Mouse (Mus musculus): ENCODE results near the gene Il21r. TPM values are rescaled to one million over a fixed set of nuclear protein-coding genes. Genes with fewer than 3 reads are reported as not detected.

Gene Il21r
- 0.40 and 0.87 TPM in 2 replicates for polyA plus RNA-seq (2012; rRNA removed)

DNA sequence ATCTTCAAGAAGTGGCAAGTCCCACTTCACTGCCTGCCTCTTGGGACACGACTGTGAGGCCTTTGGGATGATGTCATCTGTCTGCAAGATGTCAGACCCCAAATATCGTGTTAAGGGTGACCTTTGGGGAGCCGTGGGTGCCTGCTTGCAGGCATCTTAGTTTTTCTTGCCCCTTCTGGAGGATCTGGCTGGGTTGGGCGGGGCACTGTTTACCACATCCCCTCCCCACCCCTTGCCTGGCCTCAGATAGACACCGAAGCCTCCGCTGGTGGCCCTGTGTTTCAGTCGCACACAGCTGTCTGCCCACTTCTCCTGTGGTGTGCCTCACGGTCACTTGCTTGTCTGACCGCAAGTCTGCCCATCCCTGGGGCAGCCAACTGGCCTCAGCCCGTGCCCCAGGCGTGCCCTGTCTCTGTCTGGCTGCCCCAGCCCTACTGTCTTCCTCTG, at the start of gene Il21r:
Gene Il21r (plus strand): TSS at position 245 of the 447 bp plus-strand sequence.

Other genes starting within 250 kb of the Il21r start
- 1.8 and 2.0 TPM in 2 replicates for gene Kdm8, start 158.8 kb upstream of the Il21r start, polyA plus RNA-seq (2012; rRNA removed)
- 12.1 and 14.6 TPM in 2 replicates for gene Nsmce1, start 111.8 kb upstream of the Il21r start, polyA plus RNA-seq (2012; rRNA removed)
- gene Il4ra, start 51.3 kb upstream of the Il21r start, polyA plus RNA-seq (2012; rRNA removed), result 11.8 and 14.5 TPM in 2 replicates
- gene Gtf3c1, start 104.4 kb downstream of the Il21r start, polyA plus RNA-seq (2012; rRNA removed), result 16.3 and 18.7 TPM in 2 replicates
- 4.9 and 5.8 TPM in 2 replicates for gene D430042O09Rik, start 104.5 kb downstream of the Il21r start, polyA plus RNA-seq (2012; rRNA removed)

Data from stomach, adult 2 months (tissue).